Mouse (Mus musculus) neural tube, embryonic 11.5 days (tissue): Measurements from ENCODE around the gene Abhd4. TPM values are rescaled to one million over a fixed set of nuclear protein-coding genes. Genes with fewer than 3 reads are reported as not detected.

Experiments
- ATAC-seq: fragments of 200-750 bp; cut with Nextera tagmentation; 2 replicates; pipeline ENCODE4 v1.8.0; 2017; ENCODE audit warnings: moderate number of reproducible peaks, mild to moderate bottlenecking, moderate TSS enrichment, moderate library complexity; ENCODE audit not compliant: insufficient read depth, low FRiP score, low TSS enrichment
- DNase-seq: peaks from one replicate; pipeline ENCODE4 v3.0.0-alpha.2; 2015; ENCODE audit warnings: low spot score
- H3K27ac ChIP-seq: fragments of 300-500 bp; sonication (generic); 2 replicates; pipeline ENCODE4 v1.5.1; 2014; ENCODE audit warnings: low read depth, mild to moderate bottlenecking, low read length
- H3K27me3 ChIP-seq: fragments of 300-500 bp; sonication (generic); 2 replicates; pipeline ENCODE4 v1.6.1; 2014; ENCODE audit warnings: mild to moderate bottlenecking, low read length, mixed read lengths; ENCODE audit not compliant: control insufficient read depth, insufficient read depth
- H3K36me3 ChIP-seq: fragments of 300-500 bp; sonication (generic); 2 replicates; pipeline ENCODE4 v1.6.1; 2014; ENCODE audit warnings: mild to moderate bottlenecking, low read length, moderate library complexity, mixed read lengths; ENCODE audit not compliant: control insufficient read depth, insufficient read depth
- H3K4me1 ChIP-seq: fragments of 300-500 bp; sonication (generic); 2 replicates; pipeline ENCODE4 v1.6.1; 2014; ENCODE audit warnings: low read length, mixed read lengths; ENCODE audit not compliant: control insufficient read depth, insufficient read depth
- H3K4me2 ChIP-seq: fragments of 300-500 bp; sonication (generic); 2 replicates; pipeline ENCODE4 v1.6.1; 2014; ENCODE audit warnings: low read depth, mild to moderate bottlenecking, moderate library complexity
- H3K4me3 ChIP-seq: fragments of 300-500 bp; sonication (generic); 2 replicates; pipeline ENCODE4 v1.5.1; 2014; ENCODE audit warnings: low read depth, low read length
- H3K9ac ChIP-seq: fragments of 300-500 bp; sonication (generic); 2 replicates; pipeline ENCODE4 v1.6.1; 2014; ENCODE audit warnings: mild to moderate bottlenecking, low read length
- H3K9me3 ChIP-seq: fragments of 300-500 bp; sonication (generic); 2 replicates; pipeline ENCODE4 v1.6.1; 2016; ENCODE audit warnings: low read length; ENCODE audit not compliant: control insufficient read depth
- WGBS: fragments of 180-500 bp; shearing (Covaris S2); extraction: QIAGEN DNeasy Blood & Tissue Kit; methylation state at CpG from one replicate; pipeline ENCODE4 v1.1.7; 2014; 5-methylcytosine and 5-hydroxymethylcytosine counted together
- polyA plus RNA-seq: library from polyadenylated mRNA; unstranded; fragments of >200 nt; fragmentation: Nextera tagmentation; extraction: Ambion mirVana; gene quantifications from 2 replicates; pipeline ENCODE4 v1.2.1, GENCODE M21; 2014

The Abhd4 gene
- polyA plus RNA-seq, 1 experiment from 2014 or later: 45.7 TPM

DNA sequence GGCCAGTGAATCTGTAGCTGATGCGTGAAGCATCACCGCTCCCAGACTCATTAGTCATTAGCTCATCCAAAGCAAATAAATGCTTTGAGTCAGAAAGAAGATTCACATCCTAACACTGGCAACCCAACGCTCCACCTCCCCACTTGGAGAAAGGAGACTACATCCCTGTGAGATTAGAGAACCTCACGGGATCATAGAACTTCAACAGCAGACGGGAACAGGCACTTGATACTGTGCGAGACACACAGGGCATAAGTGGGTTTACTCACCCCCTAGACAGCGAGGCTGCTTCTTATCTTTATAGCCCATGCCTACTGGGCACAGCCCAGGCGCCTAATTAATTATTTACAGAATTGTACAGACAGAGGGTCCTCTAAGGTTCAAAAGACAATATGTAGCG, 21.8 kb upstream of the Abhd4 start:
- peaks cover 4% of the 10 kb centered on the region; the same call in 1 of the 2 replicates for H3K4me1 ChIP-seq
- H3K27me3 ChIP-seq: no peaks in the 10 kb centered on the region
- no peak overlapping the region for H3K27ac ChIP-seq
- no peak overlapping the region for H3K9ac ChIP-seq
- WGBS: 63% methylated on average over 9 of the region's 9 CpGs
- 0 out of 2 replicates have a peak, but pooled peaks cover 3% of the 10 kb centered on the region for H3K36me3 ChIP-seq
- no peak for ATAC-seq
- no peak for DNase-seq
- no peak overlapping the region for H3K4me2 ChIP-seq
- H3K4me3 ChIP-seq: no peak overlapping the region
- no peaks in the 10 kb centered on the region for H3K9me3 ChIP-seq

DNA sequence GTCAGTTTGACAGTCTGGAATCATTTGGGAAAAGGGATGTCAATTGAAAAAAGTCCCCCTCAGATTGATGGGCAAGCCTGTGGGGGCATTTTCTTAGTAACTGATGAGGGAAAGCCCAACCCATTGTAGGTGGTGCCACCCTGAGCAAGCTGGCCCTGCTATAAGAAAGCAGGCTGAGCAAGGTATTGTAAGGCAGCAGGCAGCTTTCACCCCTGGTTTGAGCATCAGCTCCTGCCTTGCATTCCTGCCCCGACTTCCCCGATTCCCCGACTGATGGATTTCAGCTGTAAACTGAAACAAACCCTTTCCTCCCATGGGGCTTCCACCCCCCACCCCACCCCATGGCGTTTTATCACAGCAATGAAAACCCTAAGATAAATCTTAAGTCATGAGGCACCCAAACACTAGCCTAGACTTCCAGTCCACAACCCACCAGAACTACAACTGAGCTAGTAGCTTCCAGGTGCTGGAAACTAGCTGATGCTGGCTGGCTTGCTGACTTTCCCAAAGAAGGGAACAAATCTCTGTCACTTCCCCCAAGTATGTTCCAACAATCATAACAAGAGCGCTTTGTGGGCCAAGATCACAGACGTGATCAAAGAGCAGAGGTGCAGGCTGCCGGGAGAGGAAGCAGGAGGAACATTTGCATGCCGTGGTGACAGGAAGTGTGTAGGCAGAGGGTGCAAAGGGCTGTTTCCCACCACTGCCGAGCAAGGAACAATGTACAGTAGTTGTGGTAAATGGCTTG, 21.0 kb upstream of the Abhd4 start:
- 29% methylated on average over 9 of the region's 9 CpGs for WGBS
- peak overlapping the region; percentile 23; the same call in 1 of the 2 replicates for H3K27ac ChIP-seq
- no peak overlapping the region for H3K4me2 ChIP-seq
- H3K36me3 ChIP-seq: 0 out of 2 replicates have a peak, but pooled peaks cover 3% of the 10 kb centered on the region
- ATAC-seq (no peak), DNase-seq (no peak)
- H3K4me1 ChIP-seq: peaks cover 4% of the 10 kb centered on the region; the same call in 1 of the 2 replicates
- no peak overlapping the region for H3K9ac ChIP-seq
- H3K9me3 ChIP-seq: no peaks in the 10 kb centered on the region
- H3K27me3 ChIP-seq: no peaks in the 10 kb centered on the region
- H3K4me3 ChIP-seq: no peak overlapping the region

DNA sequence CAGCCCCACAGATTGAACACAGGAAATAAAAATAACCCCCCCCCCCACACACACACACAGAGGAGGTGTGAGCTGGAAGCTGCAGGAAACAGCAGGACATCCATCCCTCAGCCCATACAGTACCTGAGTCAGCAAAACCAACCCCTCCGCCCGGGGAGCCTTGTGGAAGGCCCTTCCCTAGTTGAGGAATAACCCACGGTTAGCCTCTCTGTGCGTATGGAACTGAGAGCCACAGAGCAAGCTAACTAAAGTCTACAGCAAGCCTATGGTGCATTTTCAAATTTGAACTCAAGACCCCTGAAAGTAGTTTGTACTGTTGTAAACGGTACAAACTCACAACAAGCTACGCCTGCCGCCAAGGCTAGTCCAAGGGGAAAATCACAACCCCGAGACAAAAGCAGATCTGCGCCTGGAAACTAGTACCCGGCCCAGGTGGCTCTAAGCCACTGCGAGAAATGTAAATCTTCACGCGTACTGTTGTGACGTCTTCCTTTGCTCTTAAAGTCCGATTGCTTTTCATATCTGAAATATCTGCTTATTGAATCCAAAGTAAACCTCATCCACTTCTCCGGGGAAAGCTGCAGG, 20.3 kb upstream of the Abhd4 start:
- Histone ChIP-seq H3K4me3 (no peak overlapping the region), H3K9ac (no peak overlapping the region), H3K36me3 (0 out of 2 replicates have a peak, but pooled peaks cover 3% of the 10 kb centered on the region), H3K4me1 (peaks cover 4% of the 10 kb centered on the region; the same call in 1 of the 2 replicates), H3K27me3 (no peaks in the 10 kb centered on the region), H3K27ac (no peak overlapping the region; the same call in 1 of the 2 replicates), H3K4me2 (no peak overlapping the region), H3K9me3 (no peaks in the 10 kb centered on the region)
- DNase-seq (no peak), ATAC-seq (no peak)
- WGBS: 73% methylated on average over 16 of the region's 16 CpGs

DNA sequence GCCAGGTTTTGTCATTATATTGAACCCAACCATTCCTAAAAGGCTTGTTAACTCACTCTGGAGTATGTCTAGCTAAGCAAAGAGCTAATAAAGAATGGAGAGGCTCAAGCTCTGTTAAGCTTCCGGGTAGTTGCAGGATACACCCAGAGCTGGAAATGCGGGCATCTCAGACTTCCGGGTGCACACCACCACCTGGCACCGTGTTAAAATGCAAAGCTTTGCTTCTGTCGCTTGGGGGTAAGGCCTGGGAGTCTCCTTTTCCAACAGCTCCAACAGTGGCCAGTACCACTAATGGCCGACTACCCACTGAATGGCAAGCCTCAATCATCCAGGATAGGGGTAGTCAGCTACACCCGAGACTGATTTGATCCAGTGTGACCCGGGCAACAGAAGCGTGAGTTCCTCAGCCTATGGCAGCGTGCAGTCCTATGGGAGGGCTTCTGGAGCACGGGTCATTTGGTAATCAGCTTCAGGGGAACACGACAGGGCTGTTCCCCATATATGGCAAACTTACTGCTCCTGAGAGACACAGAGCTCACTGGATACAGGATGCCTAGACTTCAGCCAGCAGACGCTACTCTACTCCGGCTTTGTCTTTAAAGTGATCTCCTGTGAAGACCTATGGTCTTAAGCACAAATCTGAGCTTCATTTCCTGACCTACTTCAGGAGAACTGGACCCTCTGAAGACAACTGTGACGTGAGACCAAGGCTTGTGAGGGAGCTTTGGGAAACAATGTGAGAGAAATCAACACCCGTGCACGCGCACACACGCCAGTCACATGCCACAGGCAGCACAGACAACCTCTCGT, 19.6 kb upstream of the Abhd4 start:
- DNase-seq (no peak), ATAC-seq (no peak)
- Histone ChIP-seq H3K4me1 (no peaks in the 10 kb centered on the region), H3K9me3 (no peaks in the 10 kb centered on the region), H3K27ac (no peak overlapping the region), H3K36me3 (0 out of 2 replicates have a peak, but pooled peaks cover 3% of the 10 kb centered on the region), H3K27me3 (no peaks in the 10 kb centered on the region), H3K4me3 (no peak overlapping the region), H3K9ac (no peak overlapping the region), H3K4me2 (no peak overlapping the region)
- WGBS: 74% methylated on average over 20 of the region's 20 CpGs

DNA sequence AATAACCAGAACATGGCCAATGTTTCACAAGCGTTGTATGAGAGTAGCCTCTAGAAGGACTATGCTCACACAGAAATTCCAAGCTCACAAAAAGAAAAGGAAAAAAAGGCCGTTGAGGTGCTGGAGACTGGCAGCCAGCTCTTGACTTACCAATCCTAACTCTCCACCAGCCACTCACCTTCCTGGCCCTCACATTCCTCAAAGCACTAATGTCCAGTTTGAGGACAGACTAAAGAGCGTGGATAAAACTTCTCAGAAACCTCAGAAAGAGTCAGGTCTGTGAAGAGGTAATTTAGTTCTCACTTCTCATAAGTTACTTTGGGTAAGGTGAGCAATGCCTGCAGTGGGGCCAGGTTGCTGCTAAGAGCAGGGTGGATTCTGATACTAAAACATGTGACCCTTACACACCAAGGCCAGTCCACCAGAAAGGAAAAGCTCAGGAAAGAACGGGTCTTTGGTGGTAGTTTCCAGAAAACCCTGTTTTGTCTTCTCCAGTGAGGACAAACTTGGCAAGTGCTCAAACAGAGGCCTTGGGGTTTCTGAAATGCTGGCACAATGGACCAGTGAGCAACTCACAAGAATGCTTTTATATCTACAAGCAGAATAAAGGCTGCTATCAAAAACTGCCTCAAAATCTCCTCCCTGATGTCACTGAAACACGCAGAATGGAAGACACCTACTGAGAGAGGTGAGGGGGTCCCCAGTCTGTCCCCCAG, 18.0 kb upstream of the Abhd4 start:
- ATAC-seq: no peak
- Histone ChIP-seq H3K27ac (no peak overlapping the region), H3K27me3 (no peaks in the 10 kb centered on the region), H3K9ac (no peak overlapping the region), H3K4me3 (no peak overlapping the region), H3K9me3 (no peaks in the 10 kb centered on the region), H3K4me2 (no peak overlapping the region), H3K4me1 (no peaks in the 10 kb centered on the region), H3K36me3 (0 out of 2 replicates have a peak, but pooled peaks cover 6% of the 10 kb centered on the region)
- DNase-seq: no peak
- WGBS: 85% methylated on average over 5 of the region's 5 CpGs

DNA sequence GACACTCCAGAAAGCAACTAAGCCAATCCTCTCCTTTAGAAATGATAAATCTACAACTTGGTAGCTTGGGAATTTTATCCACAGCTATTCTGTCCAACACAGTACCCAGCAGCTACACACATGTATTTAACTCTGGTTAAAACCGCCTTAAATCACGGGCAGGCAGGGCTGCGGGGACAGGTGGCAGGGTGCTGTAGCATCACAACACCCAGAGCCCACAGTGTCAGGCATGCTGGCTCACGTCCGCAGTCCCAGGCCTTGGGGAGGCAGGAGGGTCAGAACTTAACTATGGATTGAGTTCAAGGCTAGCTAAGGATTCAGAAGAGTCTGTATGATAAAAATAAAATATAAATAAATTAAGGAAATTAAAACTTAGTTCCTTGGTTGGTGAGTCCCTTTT, 17.1 kb upstream of the Abhd4 start:
- no peaks in the 10 kb centered on the region for H3K4me1 ChIP-seq
- ATAC-seq (no peak), DNase-seq (no peak)
- H3K27ac ChIP-seq: no peak overlapping the region
- no peaks in the 10 kb centered on the region for H3K9me3 ChIP-seq
- 91% methylated on average over 5 of the region's 5 CpGs for WGBS
- no peak overlapping the region for H3K4me3 ChIP-seq
- H3K36me3 ChIP-seq: peaks cover 10% of the 10 kb centered on the region
- H3K27me3 ChIP-seq: no peaks in the 10 kb centered on the region
- no peak overlapping the region for H3K4me2 ChIP-seq
- no peak overlapping the region for H3K9ac ChIP-seq

DNA sequence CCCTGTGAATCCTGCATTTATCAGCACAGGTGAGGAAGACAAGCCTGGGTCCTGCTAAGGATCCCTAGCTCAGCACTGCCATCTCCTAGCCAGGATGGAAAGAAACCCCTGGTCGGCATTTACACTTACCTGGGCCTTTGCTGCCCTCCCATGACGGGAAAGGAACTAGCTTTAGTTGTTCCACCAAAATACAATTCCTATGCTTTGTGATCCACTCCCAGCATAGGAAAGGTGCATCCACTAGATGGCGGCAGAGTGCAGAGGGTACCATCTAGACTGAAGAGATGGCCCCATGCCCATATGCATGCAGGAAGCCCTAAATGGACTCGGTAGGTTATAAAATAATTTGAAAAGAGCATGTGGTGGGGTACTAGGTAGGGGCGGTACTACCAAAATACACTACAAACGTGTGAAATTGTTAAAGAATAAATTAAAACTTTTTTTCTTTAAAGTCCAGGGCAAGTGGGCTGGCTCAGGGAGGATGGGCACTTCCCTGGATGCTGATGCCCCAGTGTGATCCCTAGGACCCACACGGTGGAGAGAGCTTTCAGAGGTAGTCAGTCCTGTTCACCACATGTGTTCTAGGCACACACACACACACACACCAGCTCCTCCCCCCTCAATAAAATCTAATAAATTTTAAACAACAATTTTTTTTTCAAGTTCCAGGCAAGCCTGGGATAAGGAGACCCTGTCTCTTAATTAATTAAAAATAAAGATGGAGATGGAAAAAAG, 14.8 kb upstream of the Abhd4 start:
- 21% methylated on average over 7 of the region's 7 CpGs for WGBS
- peaks cover 16% of the 10 kb centered on the region for H3K36me3 ChIP-seq
- peak; percentile 77 for DNase-seq
- no peak overlapping the region for H3K4me2 ChIP-seq
- H3K27me3 ChIP-seq: no peaks in the 10 kb centered on the region
- ATAC-seq: 0 out of 2 replicates have a peak, but pooled peaks have one; percentile 14
- peaks cover 4% of the 10 kb centered on the region; the same call in 1 of the 2 replicates for H3K4me1 ChIP-seq
- no peak overlapping the region for H3K4me3 ChIP-seq
- H3K9ac ChIP-seq: no peak overlapping the region
- H3K27ac ChIP-seq: no peak overlapping the region
- no peaks in the 10 kb centered on the region for H3K9me3 ChIP-seq

DNA sequence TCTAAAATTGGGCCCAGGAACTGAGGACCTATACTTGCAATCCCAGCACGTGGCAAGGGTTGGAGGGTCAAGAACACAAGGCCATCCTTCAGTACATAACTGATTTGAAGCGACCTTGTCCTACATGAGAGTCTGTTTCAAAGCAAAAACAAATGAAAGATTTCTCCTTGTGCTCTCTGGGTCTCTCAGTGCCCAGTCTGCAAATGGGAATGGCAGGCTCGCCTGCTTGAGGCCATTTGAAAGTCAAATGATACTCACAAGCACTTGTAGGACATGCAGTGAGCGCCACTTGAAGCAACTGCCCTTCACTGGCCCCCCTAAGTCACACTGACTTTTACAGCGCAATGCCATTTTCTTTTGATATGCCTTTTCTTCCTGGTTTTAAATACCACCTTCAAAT, 13.4 kb upstream of the Abhd4 start:
- 81% methylated on average over 5 of the region's 5 CpGs for WGBS
- Histone ChIP-seq H3K4me1 (peaks cover 6% of the 10 kb centered on the region; the same call in 1 of the 2 replicates), H3K36me3 (peaks cover 12% of the 10 kb centered on the region), H3K27me3 (no peaks in the 10 kb centered on the region), H3K4me3 (no peak overlapping the region), H3K4me2 (no peak overlapping the region), H3K9ac (no peak overlapping the region), H3K27ac (no peak overlapping the region), H3K9me3 (no peaks in the 10 kb centered on the region)
- DNase-seq: no peak
- ATAC-seq: no peak
